Mouse (Mus musculus) cerebellum, adult 2 months (tissue): ENCODE measurements at regions not wholly inside any gene's neighbourhood (a gene's known extent, or its start where the extent isn't known, plus 50 kb on each side); places are given as distances from the start of the nearest gene placed in this dataset.
"Not testable (repeated sequence)": the region's sequence is repeated elsewhere in the genome, so short reads cannot be mapped to it uniquely, and the experiment has no call there.

Experiments used
- CTCF ChIP-seq: fragments of 200-500 bp; IDR thresholded peaks from 2 replicates; pipeline ENCODE4 v1.5.1; 2011; ENCODE audit warnings: low read depth, mild to moderate bottlenecking, control low read depth, low read length, moderate library complexity, borderline replicate concordance; ENCODE audit not compliant: insufficient read depth
- POLR2A ChIP-seq: fragments of 200-500 bp; IDR thresholded peaks from 2 replicates; pipeline ENCODE4 v1.6.1; 2011; ENCODE audit warnings: low read length, control low read depth, borderline replicate concordance; ENCODE audit not compliant: insufficient read depth

GRCm38 (mm10) chr17:6520751-6521150 is 80.7 kb upstream of the Dynlt1c start:
- not testable (repeated sequence) for TF ChIP-seq POLR2A, CTCF
